Mouse (Mus musculus): ENCODE measurements around the gene Psmb11.

The Psmb11 gene

DNA sequence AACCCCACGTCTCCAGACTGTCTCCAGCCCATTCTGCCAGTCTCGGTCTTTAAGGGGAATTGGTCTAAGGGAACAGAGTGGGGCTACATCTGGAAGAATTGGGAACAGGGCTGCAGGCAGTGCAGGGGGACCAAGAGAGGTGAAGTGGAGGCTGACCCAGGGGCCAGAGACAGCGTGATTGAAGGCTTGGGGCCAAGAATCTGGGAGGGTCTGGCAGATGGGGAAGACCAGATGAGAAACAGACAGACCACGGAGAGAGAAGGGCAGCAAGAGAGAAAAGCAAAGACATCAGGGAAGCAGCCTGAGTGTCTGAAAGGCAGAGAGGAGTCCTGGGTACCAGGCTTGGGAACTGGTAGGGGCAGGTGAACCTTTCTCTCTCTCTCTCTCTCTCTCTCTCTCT is 18.9 kb downstream of the Psmb11 start:
- intact Hi-C loops (cut with DNase I): loop anchor here (5.0 kb wide), 1 partner anchor 73 kb away; no protein-coding TSS in a partner anchor

- intact Hi-C loops (cut with DNase I): loop anchor here (5.0 kb wide), 1 partner anchor 74 kb away; no protein-coding TSS in a partner anchor
Observed at GRCm38 (mm10) chr14:54640946-54641304, 19.7 kb downstream of the Psmb11 start, which contains the start of gene Gm17606. TSS of gene Gm17606 (plus strand) at chr14:54640952.

DNA sequence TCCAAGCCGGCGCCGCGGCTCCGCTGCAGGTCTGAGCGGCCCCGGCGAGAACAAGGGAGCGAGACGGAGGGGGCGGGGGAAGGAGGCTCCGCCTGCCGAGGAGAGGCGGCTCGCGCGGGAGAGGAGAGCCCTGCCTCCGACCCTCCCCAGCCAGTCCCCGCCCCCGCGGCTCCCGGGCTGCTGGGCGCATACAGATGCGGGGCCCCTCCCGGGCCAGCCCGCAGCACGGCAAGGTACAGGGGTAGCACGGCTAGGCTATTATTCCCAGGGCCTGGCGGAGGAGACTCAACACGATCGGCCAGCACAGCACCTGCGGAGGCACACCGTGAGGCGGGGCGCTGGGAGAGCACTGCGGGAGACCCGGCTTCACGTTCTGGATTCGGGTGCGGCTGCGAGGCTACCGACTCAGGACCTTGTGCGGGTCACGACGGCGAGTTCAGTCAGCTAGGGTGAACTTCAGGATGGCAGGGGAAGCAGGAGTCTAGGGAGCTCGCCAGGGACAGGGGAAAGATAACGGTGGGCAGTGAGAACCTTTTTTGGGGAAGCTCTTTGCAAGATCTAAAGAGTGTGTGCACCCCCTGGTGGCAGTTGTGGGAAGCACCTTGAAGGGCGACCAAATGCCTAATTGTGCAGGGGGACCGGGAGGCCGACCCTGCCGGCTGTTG is 20.2 kb downstream of the Psmb11 start, which contains the start of gene Cdh24:
TSS of gene Cdh24 (minus strand) at position 60 of the 665 bp plus-strand sequence.
- intact Hi-C loops (cut with DNase I): loop anchor here (5.0 kb wide), 1 partner anchor 74 kb away; no protein-coding TSS in a partner anchor

GRCm38 (mm10) chr14:54642224-54642944 is 21.2 kb downstream of the Psmb11 start:
- intact Hi-C loops (cut with DNase I): loop anchor here (2.0 to 5.0 kb wide), 2 partner anchors 32 to 75 kb away; no protein-coding TSS in a partner anchor

- intact Hi-C loops (cut with DNase I): loop anchor here (2.0 to 5.0 kb wide), 2 partner anchors 32 to 76 kb away; no protein-coding TSS in a partner anchor
Observed at GRCm38 (mm10) chr14:54643011-54643410, 21.8 kb downstream of the Psmb11 start.

DNA sequence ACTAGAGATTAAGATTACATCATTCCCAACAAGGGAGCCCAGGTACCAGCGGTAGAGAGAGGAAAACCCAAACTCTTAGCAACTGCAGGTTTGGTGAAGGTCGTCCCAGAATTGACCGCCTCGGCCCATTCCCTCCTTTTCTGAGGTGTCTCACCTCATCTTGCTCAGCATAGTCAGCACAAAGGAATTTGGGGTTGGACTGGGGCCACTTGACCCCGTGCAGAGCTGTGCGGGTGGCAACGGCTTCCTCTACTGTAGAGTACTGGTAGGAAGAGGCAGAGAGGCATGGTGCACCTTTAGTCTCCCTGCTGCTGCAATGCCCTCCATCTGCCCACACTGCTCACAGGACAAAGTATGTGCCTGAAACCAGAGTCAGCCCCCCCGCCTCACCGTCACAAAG is 23.1 kb downstream of the Psmb11 start:
- intact Hi-C loops (cut with DNase I): loop anchor here (5.0 kb wide), 1 partner anchor 77 kb away; no protein-coding TSS in a partner anchor

DNA sequence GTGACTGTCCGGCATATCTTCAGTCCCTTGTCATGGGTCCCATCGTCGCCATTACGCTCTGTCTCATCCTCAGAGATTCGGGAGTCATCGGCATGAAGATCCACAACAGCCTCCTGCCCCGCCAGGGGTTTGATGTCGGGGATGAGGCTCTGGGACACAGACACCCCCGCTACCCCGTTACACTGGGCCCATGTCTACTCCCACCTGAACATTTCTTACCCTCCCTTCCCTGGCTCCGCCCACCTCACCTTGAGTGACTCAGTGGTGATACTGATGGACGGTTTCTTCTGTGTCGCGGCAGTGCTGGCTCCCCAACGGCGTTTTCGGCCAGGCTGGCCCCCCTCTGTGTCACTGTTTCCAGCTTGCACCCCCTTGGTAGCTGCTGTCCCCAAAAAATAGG is 25.2 kb downstream of the Psmb11 start:
- intact Hi-C loops (cut with DNase I): no loop called here

DNA sequence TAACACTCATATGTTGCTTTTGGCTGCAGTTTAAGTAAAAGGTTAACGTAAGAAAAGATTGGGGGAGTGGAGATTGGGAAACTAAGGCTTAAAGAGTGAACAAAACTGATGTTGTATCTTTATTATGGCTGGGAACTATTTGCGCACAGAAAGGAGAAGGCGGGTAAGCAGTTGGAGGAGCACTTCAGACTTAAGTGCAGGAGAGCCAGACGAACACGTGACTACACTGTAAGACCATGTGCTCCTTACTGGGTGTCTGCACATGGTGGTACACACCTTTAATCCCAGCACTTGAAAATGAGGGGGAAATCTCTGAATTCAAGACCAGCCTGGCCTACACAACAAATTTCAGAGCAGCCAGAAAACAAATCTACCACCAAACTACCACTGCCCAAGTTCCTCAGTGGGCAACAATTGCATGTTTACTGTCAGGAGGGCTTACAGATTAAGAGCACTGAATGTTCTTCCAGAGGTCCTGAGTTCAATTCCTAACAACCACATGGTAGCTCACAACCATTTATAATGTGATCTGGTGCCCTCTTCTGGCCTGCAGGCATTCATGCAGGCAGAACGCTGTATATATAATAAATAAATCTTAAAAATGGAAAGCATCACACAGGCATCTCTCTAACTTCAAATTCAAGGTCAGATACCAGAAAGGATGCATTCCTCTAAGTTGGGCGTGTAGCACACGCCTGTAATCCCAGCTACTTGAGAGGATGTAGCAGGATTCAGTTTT is 25.8 kb downstream of the Psmb11 start:
- intact Hi-C loops (cut with DNase I): no loop called here

DNA sequence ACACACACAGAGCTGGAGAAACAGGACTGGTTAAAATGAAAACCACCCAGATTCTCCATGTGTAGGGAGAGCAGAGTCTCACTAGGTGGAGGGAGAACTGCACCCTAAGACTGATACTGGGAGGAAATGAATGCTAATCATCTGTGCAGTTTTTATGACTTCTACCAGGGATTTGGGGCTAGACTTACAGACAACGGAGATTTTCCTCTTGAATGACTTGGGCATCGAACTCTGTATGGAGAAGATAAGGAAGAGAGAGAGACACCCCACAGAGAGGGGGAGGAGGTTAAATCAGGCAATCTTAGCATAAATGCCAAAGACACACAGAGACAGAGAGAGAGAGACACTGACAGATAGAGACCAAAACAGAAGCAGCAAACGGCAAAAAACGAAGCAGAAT is 26.7 kb downstream of the Psmb11 start:
- intact Hi-C loops (cut with DNase I): no loop called here

- intact Hi-C loops (cut with DNase I): loop anchor here (1.0 kb wide), 1 partner anchor 48 kb away; no protein-coding TSS in a partner anchor
Observed at GRCm38 (mm10) chr14:54650621-54651454, 29.6 kb downstream of the Psmb11 start.

DNA sequence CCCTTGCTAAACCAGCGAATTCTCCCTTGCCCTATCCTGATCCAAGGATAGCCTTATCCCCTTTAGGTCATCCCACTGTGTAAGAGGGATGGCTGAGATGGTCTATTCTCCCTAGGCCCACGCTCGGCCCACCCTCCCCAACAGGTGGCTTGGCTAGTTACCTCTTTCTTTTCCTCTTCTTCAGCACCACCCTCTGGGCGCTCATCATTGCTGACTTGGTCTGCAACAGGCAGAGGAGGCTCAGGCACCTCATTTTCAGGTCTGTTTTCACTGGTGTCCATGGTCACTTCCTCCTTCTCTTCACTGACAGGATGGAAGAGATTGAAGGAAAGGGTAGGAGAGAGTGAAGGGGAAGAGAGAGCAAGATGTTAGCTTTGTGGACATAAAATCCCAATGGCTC is 30.3 kb downstream of the Psmb11 start:
- intact Hi-C loops (cut with DNase I): no loop called here

- intact Hi-C loops (cut with DNase I): no loop called here
Observed at GRCm38 (mm10) chr14:54652787-54653186, 31.6 kb downstream of the Psmb11 start.

- intact Hi-C loops (cut with DNase I): no loop called here
Observed at GRCm38 (mm10) chr14:54653496-54653895, 32.3 kb downstream of the Psmb11 start.

GRCm38 (mm10) chr14:54660009-54660408 is 38.8 kb downstream of the Psmb11 start:
- intact Hi-C loops (cut with DNase I): no loop called here

DNA sequence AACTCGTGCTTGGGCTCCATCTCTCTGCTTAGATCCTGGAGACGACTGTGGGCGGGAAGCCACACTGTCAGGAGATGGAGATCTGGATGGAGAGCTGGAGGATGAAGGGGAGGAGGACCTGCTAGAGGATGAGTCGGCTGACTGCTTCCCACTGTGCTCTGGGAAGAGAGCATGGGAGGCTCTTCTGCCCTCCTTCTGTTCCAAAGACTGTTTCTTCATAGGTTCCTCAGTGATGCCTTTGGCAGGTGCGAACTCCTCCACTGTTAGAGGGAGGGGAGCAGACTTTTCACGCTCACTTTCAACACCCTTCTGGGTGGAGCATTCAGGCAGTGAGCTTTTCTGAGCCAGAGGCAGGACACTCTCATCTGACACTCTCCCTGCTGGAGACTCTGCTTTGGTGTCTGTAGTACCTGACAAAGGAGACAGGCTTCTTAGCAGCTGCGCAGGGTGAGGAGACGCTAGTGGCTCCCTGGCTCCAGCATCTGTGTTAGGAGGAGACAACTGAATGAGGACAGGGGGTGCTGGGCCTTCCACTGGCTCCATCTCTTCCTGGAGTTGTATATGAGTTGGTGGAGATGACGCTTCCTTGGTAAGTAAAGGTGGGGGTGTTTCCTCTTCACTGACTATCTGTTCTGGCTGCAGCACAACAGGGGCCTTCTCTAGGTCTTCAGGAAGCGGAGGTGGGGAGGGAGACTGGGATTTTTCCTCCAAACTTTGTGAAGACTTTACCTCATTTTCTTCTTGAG is 43.4 kb downstream of the Psmb11 start:
- intact Hi-C loops (cut with DNase I): loop anchor here (5.0 kb wide), 1 partner anchor 38 kb away; no protein-coding TSS in a partner anchor

DNA sequence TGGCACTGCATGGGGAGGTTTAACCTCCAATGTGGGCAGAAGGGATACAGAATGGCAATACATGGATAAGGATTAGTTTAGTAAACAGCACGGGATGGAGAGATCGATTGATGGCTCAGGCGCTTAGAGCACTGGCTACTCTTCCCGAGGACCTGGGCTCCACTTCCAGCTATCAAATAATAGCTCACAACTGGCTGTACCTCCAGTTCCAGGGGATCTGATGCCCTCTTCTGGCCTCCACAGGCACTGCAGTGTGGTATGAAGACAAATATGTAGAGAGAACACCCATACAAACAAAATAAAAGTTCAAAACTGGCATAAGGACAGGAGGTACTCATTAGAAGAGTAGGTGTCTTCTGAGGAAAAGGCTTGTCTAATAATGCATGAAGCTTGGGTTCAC is 48.1 kb downstream of the Psmb11 start:
- intact Hi-C loops (cut with DNase I): loop anchor here (5.0 kb wide), 1 partner anchor 33 kb away; no protein-coding TSS in a partner anchor

GRCm38 (mm10) chr14:54674317-54674716 is 53.1 kb downstream of the Psmb11 start:
- intact Hi-C loops (cut with DNase I): no loop called here

DNA sequence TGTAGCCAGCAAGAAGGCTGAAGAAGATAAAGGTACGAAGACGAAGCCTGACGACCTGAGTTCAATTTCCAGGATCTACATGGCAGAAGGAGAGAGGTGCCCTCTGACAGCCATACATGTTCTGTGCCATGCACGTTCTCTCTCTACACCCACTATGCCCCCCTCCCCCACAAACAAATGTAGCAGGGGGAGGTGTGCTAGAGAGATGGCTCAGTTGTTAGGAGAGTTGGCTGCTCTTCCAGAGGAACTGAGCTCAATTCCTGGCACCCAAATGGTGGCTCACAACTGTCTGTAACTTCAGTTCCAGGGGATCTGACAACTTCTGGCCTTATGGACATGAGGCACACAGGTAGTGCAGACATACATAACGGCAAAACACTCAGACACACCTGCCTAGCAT is 55.1 kb downstream of the Psmb11 start:
- intact Hi-C loops (cut with DNase I): no loop called here

DNA sequence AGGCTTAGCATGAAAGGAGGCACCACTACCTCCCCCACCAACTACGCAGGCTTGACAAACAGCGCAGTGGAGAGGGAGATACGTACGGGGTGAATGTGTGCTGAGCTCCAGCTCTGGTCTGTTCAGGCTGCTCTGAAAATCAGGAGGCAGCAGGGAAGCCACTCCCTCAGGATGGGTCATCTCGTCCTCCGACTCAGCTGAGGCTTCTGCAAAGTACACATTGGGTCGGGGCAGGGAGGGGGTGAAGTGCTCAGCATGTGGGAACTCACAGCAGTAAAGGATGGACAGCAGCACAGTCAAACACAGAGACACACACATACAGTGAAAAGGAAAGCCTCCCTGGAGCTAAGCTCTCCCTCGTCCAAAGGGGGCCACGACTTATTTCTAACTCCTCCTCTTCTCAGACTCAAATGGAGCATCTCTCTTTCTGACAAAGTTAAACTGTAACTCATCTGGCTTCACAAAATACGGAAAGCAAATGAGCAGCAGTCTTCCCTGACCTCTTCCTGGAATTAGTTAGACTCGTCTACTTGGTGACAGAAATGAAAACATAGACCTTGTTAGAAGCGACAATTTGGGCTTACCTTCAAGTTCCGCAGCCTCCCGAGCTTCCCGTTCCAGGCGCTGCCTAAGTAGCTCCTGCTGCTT is 57.5 kb downstream of the Psmb11 start:
- intact Hi-C loops (cut with DNase I): no loop called here

Measured in adrenal gland (tissue).